Mouse (Mus musculus) Patski (cell line): ENCODE measurements around the gene Cd7. TPM values are rescaled to one million over a fixed set of nuclear protein-coding genes. Genes with fewer than 3 reads are reported as not detected.
"Not testable (repeated sequence)": the region's sequence is repeated elsewhere in the genome, so short reads cannot be mapped to it uniquely, and the experiment has no call there.

Source experiments
- ATAC-seq: fragments of 100-300 bp; one replicate; pipeline ENCODE4 v1.8.0; 2021
- CTCF ChIA-PET: fragments of 350-600 bp; sonication (Branson Sonifier 250); formaldehyde crosslinking; loops from one replicate; lab custom pipeline; 2022; ENCODE audit warnings: inconsistent platforms; lab: Charles Lee
- POLR2A ChIA-PET: fragments of 350-600 bp; sonication (Branson Sonifier 250); formaldehyde crosslinking; loops from one replicate; lab custom pipeline; 2022; ENCODE audit warnings: antibody characterized with exemption, inconsistent platforms; lab: Charles Lee
- DNase-seq: peaks from one replicate; pipeline ENCODE4 v3.0.0-alpha.2; 2011; ENCODE audit warnings: low read depth, low spot score
- H3K27me3 ChIP-seq: fragments of 371-371 bp; one replicate; pipeline ENCODE4 v1.5.1; 2021
- CTCF ChIP-seq: fragments of 100-300 bp; IDR thresholded peaks from one replicate; pipeline ENCODE4 v1.5.1; 2021
- in situ Hi-C: fragments of 300-500 bp; cut with MboI; formaldehyde crosslinking; loops from 3 replicates; pipeline ENCODE4 v1.11.1; 2018; ENCODE audit warnings: low pct_unique_long_range_greater_than_20kb, mixed read lengths
- polyA plus RNA-seq: library from polyadenylated mRNA; unstranded; gene quantifications from one replicate; pipeline ENCODE4 v1.2.3, GENCODE M21; 2021

The Cd7 gene
- not detected for polyA plus RNA-seq

- no peak for ATAC-seq
- in situ Hi-C loops: no loop called here
- DNase-seq: no peak
- ChIA-PET CTCF (no interaction called here), POLR2A (no interaction called here)
- TF ChIP-seq CTCF: no peak
- H3K27me3 ChIP-seq: peaks cover 22% of the 10 kb centered on the region
Observed at GRCm38 (mm10) chr11:121039302-121039701, at the start of gene Cd7. TSS of gene Cd7 (minus strand) at chr11:121039418.

- H3K27me3 ChIP-seq: no peaks in the 10 kb centered on the region
- ATAC-seq: no peak
- ChIA-PET CTCF (no interaction called here), POLR2A (no interaction called here)
- TF ChIP-seq CTCF: no peak
- DNase-seq: no peak
- in situ Hi-C loops: no loop called here
Observed at GRCm38 (mm10) chr11:121088997-121089396, 49.8 kb upstream of the Cd7 start.

- TF ChIP-seq CTCF: no peak
- POLR2A ChIA-PET: no interaction called here
Observed at GRCm38 (mm10) chr11:121086296-121086695, 47.1 kb upstream of the Cd7 start.

GRCm38 (mm10) chr11:121085181-121085580, 46.0 kb upstream of the Cd7 start:
- POLR2A ChIA-PET: interaction anchor here (0.7 kb wide), 1 partner anchor 174 kb away, joined by 3 read pairs; no protein-coding TSS in a partner anchor
- H3K27me3 ChIP-seq: no peaks in the 10 kb centered on the region
- no peak for TF ChIP-seq CTCF
- DNase-seq: peak; percentile 48
- ATAC-seq: peak; percentile 44
- in situ Hi-C loops: no loop called here
- CTCF ChIA-PET: no interaction called here

More at GRCm38 (mm10) chr11:121086296-121086695, 47.1 kb upstream of the Cd7 start:
- H3K27me3 ChIP-seq: no peaks in the 10 kb centered on the region
- ATAC-seq (peak; percentile 28), DNase-seq (peak; percentile 63)
- in situ Hi-C loops: no loop called here
- CTCF ChIA-PET: interaction anchor here (1.2 to 1.4 kb wide), 2 partner anchors 10 to 11 kb away, joined by 3 to 4 read pairs; no protein-coding TSS in a partner anchor

GRCm38 (mm10) chr11:121082857-121083500, 43.8 kb upstream of the Cd7 start:
- in situ Hi-C loops: no loop called here
- ChIA-PET POLR2A (no interaction called here), CTCF (no interaction called here)
- ATAC-seq (no peak), DNase-seq (no peak)
- H3K27me3 ChIP-seq: no peaks in the 10 kb centered on the region
- no peak for TF ChIP-seq CTCF

- no peak for ATAC-seq
- in situ Hi-C loops: no loop called here
- no peaks in the 10 kb centered on the region for H3K27me3 ChIP-seq
- TF ChIP-seq CTCF: no peak
- POLR2A ChIA-PET: no interaction called here
- CTCF ChIA-PET: no interaction called here
- no peak for DNase-seq
Observed at GRCm38 (mm10) chr11:121082250-121082649, 43.0 kb upstream of the Cd7 start.

GRCm38 (mm10) chr11:121081120-121081519, 41.9 kb upstream of the Cd7 start, which contains the start of gene Sectm1a:
TSS of gene Sectm1a (minus strand) at chr11:121081220.
- ChIA-PET CTCF (interaction anchor here (1.0 to 2.1 kb wide), 3 partner anchors 12 to 31 kb away, joined by 3 to 5 read pairs (median 3); no protein-coding TSS in a partner anchor), POLR2A (no interaction called here)
- in situ Hi-C loops: no loop called here
- peaks cover 2% of the 10 kb centered on the region for H3K27me3 ChIP-seq
- DNase-seq (no peak), ATAC-seq (no peak)
- TF ChIP-seq CTCF: no peak

GRCm38 (mm10) chr11:121080330-121080729, 41.1 kb upstream of the Cd7 start:
- no peak for DNase-seq
- no peak for ATAC-seq
- ChIA-PET CTCF (interaction anchor here (1.0 to 2.1 kb wide), 4 partner anchors 11 to 32 kb away, joined by 3 to 5 read pairs (median 3); no protein-coding TSS in a partner anchor), POLR2A (no interaction called here)
- H3K27me3 ChIP-seq: peaks cover 4% of the 10 kb centered on the region
- TF ChIP-seq CTCF: no peak
- in situ Hi-C loops: no loop called here

GRCm38 (mm10) chr11:121075655-121076054, 36.4 kb upstream of the Cd7 start:
- no peak for ATAC-seq
- ChIA-PET POLR2A (no interaction called here), CTCF (interaction anchor here (1.0 to 1.4 kb wide), 2 partner anchors 11 to 52 kb away, joined by 3 to 4 read pairs; no protein-coding TSS in a partner anchor)
- DNase-seq: no peak
- no peak for TF ChIP-seq CTCF
- in situ Hi-C loops: no loop called here
- peaks cover 4% of the 10 kb centered on the region for H3K27me3 ChIP-seq

- CTCF ChIA-PET: interaction anchor here (1.0 to 1.2 kb wide), 2 partner anchors 11 to 57 kb away, joined by 3 read pairs; partner anchors contain the start of gene Sectm1a
- ATAC-seq, H3K27me3 ChIP-seq, POLR2A ChIA-PET, in situ Hi-C loops, DNase-seq: not testable (repeated sequence)
Observed at GRCm38 (mm10) chr11:121069662-121070061, 30.4 kb upstream of the Cd7 start.

GRCm38 (mm10) chr11:121067895-121068294, 28.7 kb upstream of the Cd7 start:
- POLR2A ChIA-PET: no interaction called here
- no peak for TF ChIP-seq CTCF
- ATAC-seq: peak; percentile 67
- no peaks in the 10 kb centered on the region for H3K27me3 ChIP-seq
- DNase-seq: peak; percentile 66
- CTCF ChIA-PET: interaction anchor here (0.7 to 1.6 kb wide), 3 partner anchors 15 to 42 kb away, joined by 3 read pairs; no protein-coding TSS in a partner anchor
- in situ Hi-C loops: no loop called here
